Mouse (Mus musculus) heart, embryonic 12.5 days (tissue): ENCODE measurements around the gene Dgkb. TPM values are rescaled to one million over a fixed set of nuclear protein-coding genes. Genes with fewer than 3 reads are reported as not detected.

ENCODE experiments used
- ATAC-seq: fragments of 200-750 bp; cut with Nextera tagmentation; 2 replicates; pipeline ENCODE4 v1.8.0; 2017; ENCODE audit warnings: moderate TSS enrichment, moderate library complexity; ENCODE audit not compliant: insufficient number of reproducible peaks, low FRiP score
- H3K27ac ChIP-seq: fragments of 300-500 bp; sonication (generic); 2 replicates; pipeline ENCODE4 v1.5.1; 2016; ENCODE audit warnings: mild to moderate bottlenecking, moderate library complexity; ENCODE audit not compliant: poor library complexity, severe bottlenecking
- H3K27me3 ChIP-seq: fragments of 300-500 bp; sonication (generic); replicated peaks from 2 replicates; pipeline ENCODE4 v1.6.1; 2016; ENCODE audit warnings: mild to moderate bottlenecking, moderate library complexity
- H3K36me3 ChIP-seq: fragments of 300-500 bp; sonication (generic); 2 replicates; pipeline ENCODE4 v1.6.1; 2016; ENCODE audit warnings: mild to moderate bottlenecking, moderate library complexity
- H3K4me1 ChIP-seq: fragments of 300-500 bp; sonication (generic); replicated peaks from 2 replicates; pipeline ENCODE4 v1.6.1; 2016; ENCODE audit warnings: mild to moderate bottlenecking
- H3K4me2 ChIP-seq: fragments of 300-500 bp; sonication (generic); 2 replicates; pipeline ENCODE4 v1.6.1; 2016; ENCODE audit warnings: mild to moderate bottlenecking, moderate library complexity
- H3K4me3 ChIP-seq: fragments of 300-500 bp; sonication (generic); 2 replicates; pipeline ENCODE4 v1.5.1; 2016; ENCODE audit warnings: mild to moderate bottlenecking
- H3K9ac ChIP-seq: fragments of 300-500 bp; sonication (generic); 2 replicates; pipeline ENCODE4 v1.6.1; 2016; ENCODE audit warnings: mild to moderate bottlenecking, moderate library complexity
- H3K9me3 ChIP-seq: fragments of 300-500 bp; sonication (generic); replicated peaks from 2 replicates; pipeline ENCODE4 v1.6.1; 2016; ENCODE audit warnings: mild to moderate bottlenecking, moderate library complexity
- WGBS: fragments of 180-500 bp; shearing (Covaris S2); methylation state at CpG from one replicate; pipeline ENCODE4 v1.1.7; 2016; 5-methylcytosine and 5-hydroxymethylcytosine counted together
- polyA plus RNA-seq: library from polyadenylated mRNA; unstranded; fragments of >200 nt; fragmentation: Nextera tagmentation; extraction: Ambion mirVana; gene quantifications from 2 replicates; pipeline ENCODE4 v1.2.1, GENCODE M21; 2016

Dgkb gene
- polyA plus RNA-seq, 1 experiment from 2014 or later: 0.13 TPM

- H3K36me3 ChIP-seq: no peaks in the 10 kb centered on the region
- no peak overlapping the region for H3K4me3 ChIP-seq
- H3K9ac ChIP-seq: no peak overlapping the region
- H3K27ac ChIP-seq: no peak overlapping the region
- no peak overlapping the region for H3K4me2 ChIP-seq
- H3K9me3 ChIP-seq: no peaks in the 10 kb centered on the region
- peaks cover 5% of the 10 kb centered on the region; the same call in 1 of the 2 replicates for H3K4me1 ChIP-seq
- 66% methylated on average over 4 of the region's 4 CpGs for WGBS
- no peaks in the 10 kb centered on the region for H3K27me3 ChIP-seq
- no peak for ATAC-seq
Measured at GRCm38 (mm10) chr12:37883781-37884180, 66.3 kb downstream of the Dgkb start.

DNA sequence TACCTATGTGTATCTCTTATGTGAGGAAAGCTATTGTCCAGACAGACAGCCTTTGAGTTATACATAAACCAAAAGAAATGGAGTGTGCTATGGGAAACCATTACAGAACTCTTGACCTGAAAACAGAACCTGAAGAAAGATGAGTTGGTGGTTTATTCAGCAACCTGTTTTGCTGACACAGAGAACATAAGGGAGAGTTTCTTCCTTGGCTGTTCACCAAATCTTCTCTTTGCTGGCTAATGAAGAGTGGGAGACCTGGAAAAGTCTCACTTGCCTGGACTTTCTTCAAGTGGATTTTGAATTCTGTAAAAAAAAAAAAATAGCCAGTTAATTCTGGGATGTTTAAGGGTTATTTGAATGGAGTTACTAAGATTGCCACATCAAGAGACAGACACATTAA, 71.1 kb downstream of the Dgkb start:
- H3K27ac ChIP-seq: no peak overlapping the region
- H3K4me3 ChIP-seq: no peak overlapping the region
- H3K9ac ChIP-seq: no peak overlapping the region
- H3K27me3 ChIP-seq: no peaks in the 10 kb centered on the region
- ATAC-seq: no peak
- no peaks in the 10 kb centered on the region for H3K9me3 ChIP-seq
- no peak overlapping the region for H3K4me2 ChIP-seq
- no peaks in the 10 kb centered on the region for H3K4me1 ChIP-seq
- no peaks in the 10 kb centered on the region for H3K36me3 ChIP-seq

DNA sequence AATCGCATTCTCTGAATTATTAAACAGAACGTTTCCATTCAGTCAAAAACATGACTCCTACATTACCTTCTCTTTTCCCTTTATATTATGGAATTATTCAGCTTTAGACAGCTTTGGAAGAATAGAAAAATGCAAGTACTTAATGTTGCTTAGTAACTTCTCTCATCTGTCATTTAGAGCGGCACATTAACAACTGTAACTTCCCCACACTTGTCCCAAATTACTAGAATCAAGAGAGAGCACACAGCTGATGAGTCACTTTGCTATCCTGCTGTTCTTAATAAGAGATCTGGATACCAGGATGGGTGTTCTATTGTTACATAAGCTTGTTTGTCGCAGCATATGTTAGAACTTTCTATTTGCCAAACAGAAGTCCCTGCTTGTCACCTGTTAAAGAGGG, 71.9 kb downstream of the Dgkb start:
- Histone ChIP-seq H3K4me2 (no peak overlapping the region), H3K4me1 (no peaks in the 10 kb centered on the region), H3K9ac (no peak overlapping the region), H3K4me3 (no peak overlapping the region), H3K36me3 (no peaks in the 10 kb centered on the region), H3K27me3 (no peaks in the 10 kb centered on the region), H3K27ac (no peak overlapping the region), H3K9me3 (no peaks in the 10 kb centered on the region)
- ATAC-seq: no peak
- WGBS: 74% methylated on average over 4 of the region's 4 CpGs

DNA sequence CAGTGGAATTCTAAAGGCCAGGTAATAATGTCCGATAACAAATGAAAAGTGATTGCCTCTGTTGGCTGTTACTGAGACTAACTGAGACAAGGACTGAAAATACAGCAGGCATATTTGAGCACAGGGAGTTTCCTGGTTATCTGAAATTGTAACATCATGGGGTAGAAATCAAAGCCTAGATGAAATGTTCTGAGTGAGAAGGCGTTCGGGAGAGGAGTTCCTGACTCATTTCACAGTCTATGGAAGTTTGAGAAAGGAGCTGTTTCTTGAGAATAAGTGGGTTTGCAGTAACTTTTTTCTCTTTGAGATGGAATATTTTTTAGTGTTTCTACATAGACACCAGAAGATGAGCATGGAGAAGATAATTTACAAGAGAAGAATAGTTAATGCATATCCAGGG, 73.8 kb downstream of the Dgkb start:
- no peaks in the 10 kb centered on the region for H3K4me1 ChIP-seq
- H3K36me3 ChIP-seq: no peaks in the 10 kb centered on the region
- H3K27ac ChIP-seq: no peak overlapping the region
- H3K9ac ChIP-seq: no peak overlapping the region
- no peak overlapping the region for H3K4me2 ChIP-seq
- H3K4me3 ChIP-seq: no peak overlapping the region
- no peaks in the 10 kb centered on the region for H3K9me3 ChIP-seq
- no peaks in the 10 kb centered on the region for H3K27me3 ChIP-seq
- no peak for ATAC-seq
- WGBS: 80% methylated on average over 3 of the region's 3 CpGs

DNA sequence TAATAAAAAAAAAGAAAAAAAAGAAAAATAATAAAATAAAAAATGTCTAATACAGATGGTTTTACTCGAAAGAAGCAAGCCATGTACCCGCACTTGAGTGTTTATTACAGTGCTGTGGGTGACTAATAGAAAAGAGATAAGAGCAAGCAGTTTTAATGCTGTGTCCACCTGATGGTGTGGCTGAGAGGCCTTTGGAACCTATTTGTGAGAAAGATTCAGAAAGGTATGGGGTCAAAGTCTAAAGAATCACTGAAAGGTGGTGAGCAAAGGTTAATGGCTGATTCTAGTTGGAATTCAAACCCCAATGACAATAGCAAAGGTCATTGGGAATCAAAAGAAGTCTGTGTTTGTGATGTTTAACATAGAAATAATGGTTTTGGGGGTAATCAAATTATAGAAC, 124.6 kb downstream of the Dgkb start:
- H3K4me3 ChIP-seq: no peak overlapping the region
- H3K9ac ChIP-seq: no peak overlapping the region
- no peak for ATAC-seq
- 84% methylated on average over 2 of the region's 2 CpGs for WGBS
- no peaks in the 10 kb centered on the region for H3K27me3 ChIP-seq
- no peaks in the 10 kb centered on the region for H3K36me3 ChIP-seq
- no peak overlapping the region for H3K27ac ChIP-seq
- no peaks in the 10 kb centered on the region for H3K4me1 ChIP-seq
- no peaks in the 10 kb centered on the region for H3K9me3 ChIP-seq
- H3K4me2 ChIP-seq: no peak overlapping the region

GRCm38 (mm10) chr12:37956193-37956592, 138.7 kb downstream of the Dgkb start:
- Histone ChIP-seq H3K27me3 (no peaks in the 10 kb centered on the region), H3K27ac (no peak overlapping the region), H3K4me1 (no peaks in the 10 kb centered on the region), H3K9ac (no peak overlapping the region), H3K4me2 (no peak overlapping the region), H3K36me3 (no peaks in the 10 kb centered on the region), H3K4me3 (no peak overlapping the region), H3K9me3 (0 out of 2 replicates have a peak, but pooled peaks cover 4% of the 10 kb centered on the region)
- 75% methylated on average over 4 of the region's 4 CpGs for WGBS
- ATAC-seq: no peak

GRCm38 (mm10) chr12:37971482-37971881, 154.0 kb downstream of the Dgkb start:
- H3K9me3 ChIP-seq: no peaks in the 10 kb centered on the region
- no peak overlapping the region for H3K9ac ChIP-seq
- H3K27ac ChIP-seq: no peak overlapping the region
- no peak for ATAC-seq
- no peak overlapping the region for H3K4me2 ChIP-seq
- no peaks in the 10 kb centered on the region for H3K27me3 ChIP-seq
- H3K4me3 ChIP-seq: no peak overlapping the region
- no peaks in the 10 kb centered on the region for H3K4me1 ChIP-seq
- WGBS: 65% methylated on average over 1 of the region's 1 CpGs
- no peaks in the 10 kb centered on the region for H3K36me3 ChIP-seq

GRCm38 (mm10) chr12:37978498-37979187, 161.1 kb downstream of the Dgkb start:
- no peak overlapping the region for H3K4me2 ChIP-seq
- no peaks in the 10 kb centered on the region for H3K27me3 ChIP-seq
- H3K27ac ChIP-seq: no peak overlapping the region
- H3K4me1 ChIP-seq: no peaks in the 10 kb centered on the region
- H3K36me3 ChIP-seq: no peaks in the 10 kb centered on the region
- no peak overlapping the region for H3K9ac ChIP-seq
- H3K4me3 ChIP-seq: no peak overlapping the region
- no peak for ATAC-seq
- H3K9me3 ChIP-seq: no peaks in the 10 kb centered on the region
- WGBS: 47% methylated on average over 2 of the region's 2 CpGs

GRCm38 (mm10) chr12:37985352-37985751, 167.8 kb downstream of the Dgkb start:
- Histone ChIP-seq H3K4me1 (no peaks in the 10 kb centered on the region), H3K4me3 (no peak overlapping the region), H3K36me3 (no peaks in the 10 kb centered on the region), H3K9me3 (no peaks in the 10 kb centered on the region), H3K27ac (no peak overlapping the region), H3K27me3 (no peaks in the 10 kb centered on the region), H3K9ac (no peak overlapping the region), H3K4me2 (no peak overlapping the region)
- ATAC-seq: no peak
- 69% methylated on average over 1 of the region's 1 CpGs for WGBS

DNA sequence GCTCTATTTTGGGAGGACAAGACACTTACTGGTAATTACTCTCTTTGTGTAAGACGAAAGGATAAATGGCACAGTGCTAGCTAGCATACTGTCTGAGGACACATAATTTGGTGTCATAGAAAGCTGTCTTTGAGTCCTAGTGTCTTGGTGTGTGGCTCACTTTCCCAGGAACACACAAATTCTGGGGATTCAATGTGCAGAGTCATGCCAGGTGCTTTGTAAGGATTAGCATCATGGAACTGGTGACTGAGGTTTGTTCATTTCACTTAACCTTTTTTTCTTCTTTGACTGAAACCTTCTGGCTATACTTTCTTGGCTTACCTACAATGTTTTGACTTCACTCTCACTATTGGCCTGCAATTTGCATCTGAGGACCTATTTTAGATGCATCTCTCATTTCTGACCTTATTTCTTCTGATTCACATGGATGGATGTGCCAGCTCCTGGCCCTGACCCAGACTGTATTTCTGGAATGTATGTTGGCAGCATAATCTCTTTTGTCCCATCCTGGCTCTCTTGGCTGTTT, 170.6 kb downstream of the Dgkb start:
- WGBS: 71% methylated on average over 1 of the region's 1 CpGs
- H3K4me2 ChIP-seq: no peak overlapping the region

GRCm38 (mm10) chr12:37993221-37993620, 175.7 kb downstream of the Dgkb start:
- no peak for ATAC-seq
- no peaks in the 10 kb centered on the region for H3K4me1 ChIP-seq
- WGBS: 78% methylated on average over 1 of the region's 1 CpGs
- no peaks in the 10 kb centered on the region for H3K36me3 ChIP-seq
- no peak overlapping the region for H3K4me3 ChIP-seq
- H3K9me3 ChIP-seq: no peaks in the 10 kb centered on the region
- H3K27ac ChIP-seq: no peak overlapping the region
- H3K4me2 ChIP-seq: no peak overlapping the region
- no peaks in the 10 kb centered on the region for H3K27me3 ChIP-seq
- no peak overlapping the region for H3K9ac ChIP-seq

More for the DNA sequence above, 170.6 kb downstream of the Dgkb start:
- H3K4me3 ChIP-seq: no peak overlapping the region
- H3K9me3 ChIP-seq: no peaks in the 10 kb centered on the region
- H3K9ac ChIP-seq: no peak overlapping the region
- no peak for ATAC-seq
- no peaks in the 10 kb centered on the region for H3K27me3 ChIP-seq
- no peaks in the 10 kb centered on the region for H3K36me3 ChIP-seq
- no peaks in the 10 kb centered on the region for H3K4me1 ChIP-seq
- no peak overlapping the region for H3K27ac ChIP-seq

- Histone ChIP-seq H3K36me3 (no peaks in the 10 kb centered on the region), H3K27ac (no peak overlapping the region), H3K27me3 (no peaks in the 10 kb centered on the region), H3K9ac (no peak overlapping the region), H3K4me2 (no peak overlapping the region), H3K9me3 (no peaks in the 10 kb centered on the region), H3K4me3 (no peak overlapping the region), H3K4me1 (no peaks in the 10 kb centered on the region)
- WGBS: 66% methylated on average over 6 of the region's 6 CpGs
- no peak for ATAC-seq
Measured at GRCm38 (mm10) chr12:37996417-37996946, 179.0 kb downstream of the Dgkb start.
